Mouse (Mus musculus): Measurements from ENCODE around the gene Dnaja3. TPM values are rescaled to one million over a fixed set of nuclear protein-coding genes. Genes with fewer than 3 reads are reported as not detected.
A peak's percentile ranks its signal among the peaks of the same experiment; 100 is the strongest.

Gene Dnaja3
- total RNA-seq, 4 experiments from 2014 or later: 99.4 to 103 (median 99.8) TPM

DNA sequence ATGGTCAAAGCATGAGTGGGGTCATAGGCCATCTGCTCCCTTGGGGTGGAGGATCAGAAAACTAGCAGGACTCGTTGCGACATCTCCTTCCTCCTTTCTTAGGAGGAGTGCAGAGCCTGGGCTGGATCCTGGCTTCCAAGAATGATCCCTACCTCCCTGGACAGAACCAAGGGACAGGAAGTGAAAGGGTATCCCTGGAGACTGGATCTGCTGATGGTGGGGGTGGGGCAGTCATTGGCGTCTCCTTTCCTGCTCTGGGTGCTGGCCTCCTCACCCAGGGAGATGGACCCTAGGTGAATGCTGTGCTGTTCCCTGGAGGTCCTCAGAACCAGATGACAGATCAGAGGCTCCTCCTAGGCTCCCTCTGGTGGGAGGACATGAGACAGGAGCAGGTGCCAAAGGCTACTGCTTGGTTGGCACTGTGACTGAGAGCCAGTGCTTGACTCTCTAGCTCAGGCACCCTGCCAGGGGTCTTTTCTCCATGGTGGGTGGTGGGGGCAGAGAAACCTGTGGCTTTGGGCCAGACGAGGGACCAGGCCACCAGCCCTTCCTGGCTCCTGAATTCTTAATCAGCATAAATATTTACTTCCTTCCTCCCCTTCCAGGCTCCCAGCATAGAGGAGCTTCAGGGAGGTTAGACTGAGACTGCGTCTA is 33.2 kb upstream of the Dnaja3 start:
- DNase-seq (ENCODE audit: low spot score in 2 of 2): peak in 1 of 2 experiments; percentile 57

DNA sequence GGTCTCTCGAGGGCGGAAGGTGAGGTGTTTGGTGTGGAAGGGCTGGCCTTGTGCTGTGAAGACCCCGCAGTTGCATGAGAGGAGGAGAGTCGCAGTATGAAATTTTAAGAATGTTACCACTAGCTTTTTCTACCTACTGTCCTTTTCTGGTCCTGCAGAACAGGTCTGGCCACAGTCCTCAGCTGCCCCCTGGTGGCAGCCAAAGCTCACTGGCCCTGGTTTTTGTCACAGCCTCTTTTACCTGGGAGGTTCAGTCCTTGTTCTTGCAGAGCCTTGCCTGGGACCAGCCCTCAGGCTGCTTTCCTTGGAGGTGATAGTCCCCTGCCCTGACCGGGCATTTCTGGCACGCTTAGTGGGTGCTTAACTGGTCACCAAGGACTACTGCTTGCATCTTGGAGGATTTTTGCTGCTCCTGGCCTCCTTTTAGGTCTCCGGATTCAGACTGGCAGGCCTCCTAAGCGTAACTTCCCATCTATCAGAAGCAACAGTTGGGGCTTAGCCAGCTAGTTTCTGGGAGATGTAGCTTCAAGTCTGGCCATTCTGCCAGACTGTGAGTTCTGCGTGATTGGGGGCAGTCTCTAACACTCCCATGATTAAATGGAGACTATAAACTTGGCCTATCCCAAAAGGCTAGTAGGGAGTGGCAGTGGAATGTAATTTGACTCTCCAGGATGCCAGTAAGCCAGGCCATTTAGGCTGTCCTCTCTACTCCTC is 31.8 kb upstream of the Dnaja3 start:
- peak; percentile 60 to 73 for DNase-seq (ENCODE audit: low spot score in 2 of 2)

GRCm38 (mm10) chr16:4608532-4609059 is 31.2 kb upstream of the Dnaja3 start:
- DNase-seq (ENCODE audit: low spot score in 2 of 2): no peak

DNA sequence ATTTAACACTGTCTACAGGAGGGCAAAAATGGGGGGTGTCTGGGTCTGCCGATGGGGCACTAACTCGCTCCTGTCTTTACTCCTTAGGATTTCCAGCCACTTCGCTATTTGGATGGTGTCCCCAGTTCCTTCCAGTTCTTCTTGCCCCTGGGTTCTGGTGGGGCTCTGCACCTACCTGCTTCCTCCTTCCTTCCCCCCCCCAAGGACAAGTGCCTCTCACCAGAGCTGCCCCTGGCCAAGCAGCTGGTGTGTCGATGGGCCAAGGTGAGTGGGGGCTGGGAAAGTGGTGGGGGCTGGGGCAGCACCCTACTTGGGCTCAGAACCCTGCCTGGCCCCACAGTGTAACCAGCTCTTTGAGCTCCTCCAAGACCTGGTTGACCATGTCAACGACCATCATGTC is 28.6 kb upstream of the Dnaja3 start:
- no peak for DNase-seq (ENCODE audit: low spot score in 2 of 2)

- no peak for DNase-seq (ENCODE audit: low spot score in 2 of 2)
These were observed 28.1 kb upstream of the Dnaja3 start for GRCm38 (mm10) chr16:4611676-4612075.

DNA sequence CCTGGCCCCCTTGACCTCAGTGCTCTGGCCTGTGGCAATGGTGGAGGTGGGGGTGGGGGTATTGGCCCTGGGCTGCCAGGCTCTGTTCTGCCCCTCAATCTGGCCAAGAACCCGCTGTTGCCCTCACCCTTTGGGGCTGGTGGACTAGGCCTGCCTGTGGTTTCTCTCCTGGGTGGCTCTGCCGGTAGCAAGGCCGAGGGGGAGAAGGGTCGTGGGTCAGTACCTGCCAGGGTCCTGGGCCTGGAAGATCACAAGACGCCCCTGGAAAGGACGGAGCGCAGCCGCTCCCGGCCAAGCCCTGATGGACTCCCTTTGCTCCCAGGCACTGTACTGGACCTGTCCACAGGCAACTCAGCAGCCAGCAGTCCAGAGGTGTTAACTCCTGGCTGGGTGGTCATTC is 26.1 kb upstream of the Dnaja3 start:
- no peak for DNase-seq (ENCODE audit: low spot score in 2 of 2)

GRCm38 (mm10) chr16:4614639-4615038 is 25.1 kb upstream of the Dnaja3 start:
- no peak for DNase-seq (ENCODE audit: low spot score in 2 of 2)

- no peak for DNase-seq (ENCODE audit: low spot score in 2 of 2)
These were observed 24.5 kb upstream of the Dnaja3 start for GRCm38 (mm10) chr16:4615297-4615696.

DNA sequence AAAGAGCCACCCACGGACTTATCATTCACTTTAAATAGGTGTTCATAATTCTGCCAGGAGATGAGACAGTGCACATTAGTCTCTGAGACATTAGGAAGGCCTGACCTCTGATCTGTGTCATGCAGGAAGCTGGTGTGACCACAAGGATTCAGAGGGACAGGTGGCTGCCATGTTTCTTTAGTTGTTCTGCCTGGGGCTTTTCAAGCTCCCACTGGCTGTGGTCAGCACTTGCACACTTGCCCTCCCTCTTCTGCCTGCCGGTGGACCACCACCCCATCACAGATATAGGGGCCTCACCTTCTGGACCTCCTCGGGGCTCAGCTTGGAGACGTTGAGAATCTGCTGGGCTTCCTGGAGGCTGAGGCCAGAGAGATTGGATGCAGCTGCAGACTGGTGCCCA is 23.0 kb upstream of the Dnaja3 start:
- DNase-seq (ENCODE audit: low spot score in 2 of 2): no peak

DNA sequence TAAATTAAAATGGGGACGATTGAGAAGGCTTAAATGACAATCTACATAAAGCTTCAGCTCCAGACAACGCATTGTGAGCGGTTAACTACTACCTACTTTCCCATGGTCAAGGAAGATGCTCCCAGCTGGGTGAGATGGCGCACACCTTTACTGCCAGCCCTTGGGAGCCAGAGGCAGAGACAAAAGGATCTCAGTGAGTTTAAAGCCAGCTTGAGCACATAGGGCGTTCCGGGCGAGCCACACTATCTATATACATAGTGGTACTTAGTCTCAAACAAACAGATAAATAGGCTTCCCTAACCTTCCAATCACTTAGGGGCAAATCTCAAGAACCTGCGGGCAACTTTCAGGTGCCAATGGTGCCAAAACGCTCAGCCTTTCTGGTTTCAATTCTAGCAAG is 15.7 kb upstream of the Dnaja3 start:
- DNase-seq (ENCODE audit: low spot score in 2 of 2): no peak

GRCm38 (mm10) chr16:4624481-4625110 is 15.2 kb upstream of the Dnaja3 start, which contains the start of gene Pam16:
Pam16 (minus strand) TSS chr16:4624988.
- peak; percentile 87 to 92 for DNase-seq (ENCODE audit: low spot score in 2 of 2)

DNA sequence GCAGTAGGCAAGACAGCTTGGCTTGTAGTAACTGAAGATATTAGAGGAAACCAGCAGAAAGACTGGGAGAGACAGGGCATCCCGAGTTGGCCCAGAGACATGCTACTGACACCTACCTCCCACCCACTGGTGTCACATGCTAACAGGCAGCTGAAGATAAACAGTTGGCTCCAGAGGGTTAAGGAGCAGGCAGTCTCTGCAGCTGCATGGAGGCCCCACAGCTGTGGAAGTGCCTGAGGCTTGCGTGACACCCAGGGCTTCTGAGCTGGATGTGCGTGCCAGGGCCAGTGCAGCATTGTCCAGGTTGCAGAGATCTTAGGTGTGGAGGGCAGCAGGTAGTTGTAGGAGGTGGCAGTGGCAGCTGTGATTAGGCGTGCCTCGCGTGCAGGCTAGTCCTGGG is 12.7 kb upstream of the Dnaja3 start:
- DNase-seq (ENCODE audit: low spot score in 2 of 2): no peak

GRCm38 (mm10) chr16:4628898-4629419 is 10.8 kb upstream of the Dnaja3 start:
- DNase-seq (ENCODE audit: low spot score in 2 of 2): no peak

GRCm38 (mm10) chr16:4629950-4630349 is 9.8 kb upstream of the Dnaja3 start:
- peak in 1 of 2 experiments; percentile 68 for DNase-seq (ENCODE audit: low spot score in 2 of 2)

DNA sequence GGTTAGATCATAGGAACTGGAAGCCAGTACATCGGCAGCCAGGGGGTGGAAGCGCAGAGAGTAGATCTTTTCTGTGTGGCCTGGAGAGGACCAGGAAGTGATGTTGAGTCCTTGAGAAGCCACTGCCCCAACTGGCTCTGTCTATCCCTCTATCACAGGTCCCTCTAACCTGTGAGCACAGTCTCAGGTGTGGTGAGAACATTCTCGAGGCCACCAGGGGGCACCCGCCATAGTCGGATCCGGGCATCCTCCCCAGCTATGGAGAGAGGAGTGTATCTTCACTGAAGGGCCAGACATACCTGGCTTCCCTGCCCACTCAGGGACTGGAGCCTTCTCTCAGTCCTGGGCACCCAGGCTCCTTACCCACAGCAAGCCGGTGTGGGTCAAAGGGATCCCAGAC is 7.7 kb upstream of the Dnaja3 start:
- no peak for DNase-seq (ENCODE audit: low spot score in 2 of 2)

GRCm38 (mm10) chr16:4633661-4634060 is 6.1 kb upstream of the Dnaja3 start:
- DNase-seq (ENCODE audit: low spot score in 2 of 2): no peak

DNA sequence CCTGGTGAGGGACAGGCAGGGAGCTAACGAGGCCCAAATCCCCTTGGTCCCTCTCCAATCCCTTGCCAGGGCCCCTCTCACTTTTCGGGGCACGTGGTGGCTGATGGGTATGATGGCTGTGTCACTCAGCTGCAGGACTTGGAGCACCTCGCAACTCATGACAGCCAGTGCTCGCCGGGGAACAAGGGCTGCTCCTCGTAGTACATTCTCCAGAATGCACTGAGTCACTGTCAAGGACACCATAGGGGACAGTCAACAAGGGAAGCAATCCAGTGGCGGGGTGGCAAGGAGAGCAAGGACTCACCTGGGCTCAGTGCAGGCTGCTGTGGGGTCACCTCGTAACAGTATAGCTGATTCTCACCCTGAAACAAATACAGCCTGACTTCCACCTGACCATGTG is 5.1 kb upstream of the Dnaja3 start:
- no peak for DNase-seq (ENCODE audit: low spot score in 2 of 2)

- no peak for DNase-seq (ENCODE audit: low spot score in 2 of 2)
These were observed 4.0 kb upstream of the Dnaja3 start for GRCm38 (mm10) chr16:4635760-4636159.

GRCm38 (mm10) chr16:4638891-4639390 is 848 bp upstream of the Dnaja3 start:
- no peak for DNase-seq (ENCODE audit: low spot score in 2 of 2)

DNA sequence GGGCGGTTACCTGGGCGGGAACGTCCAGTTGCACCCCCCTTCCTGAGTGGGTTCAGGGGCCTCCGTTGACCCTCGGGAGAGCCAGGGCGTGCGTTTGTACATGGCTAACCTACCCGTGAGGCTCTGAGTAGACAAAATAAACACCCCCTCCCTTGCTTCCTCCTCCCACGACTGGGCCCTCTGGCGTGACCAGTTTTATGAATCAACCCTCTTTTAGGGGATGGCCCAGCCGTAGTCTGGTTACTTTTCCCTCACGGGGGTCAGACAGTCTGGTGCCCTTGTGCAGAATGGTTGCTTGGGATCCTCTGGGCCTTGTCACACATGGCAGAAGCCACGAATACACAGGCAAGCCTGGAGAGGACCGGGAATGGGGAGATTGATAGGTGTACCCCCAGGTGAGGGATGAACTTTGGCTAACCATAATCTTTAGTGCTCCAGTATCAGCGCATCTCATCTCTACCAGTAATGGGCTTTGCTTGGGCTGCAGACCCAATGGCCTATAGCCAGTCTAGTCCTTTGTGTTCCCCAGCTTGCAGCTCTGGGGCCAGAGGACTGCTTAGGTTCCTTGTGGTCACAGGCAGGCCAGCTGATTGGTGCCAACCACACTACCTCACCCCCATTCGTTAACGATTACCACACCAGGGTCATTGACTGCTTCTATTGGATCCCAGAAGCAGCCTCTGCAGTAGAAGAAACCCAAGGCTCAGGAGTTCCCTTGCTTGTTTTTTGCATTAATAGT is 647 bp downstream of the Dnaja3 start:
- no peak for DNase-seq (ENCODE audit: low spot score in 2 of 2)
